Mouse (Mus musculus) megakaryocyte, embryonic 14.5 days (primary cell): Measurements from ENCODE around the gene Shoc2.

ENCODE experiments used
- FLI1 ChIP-seq: IDR thresholded peaks from 2 replicates; pipeline ENCODE4 v1.6.1; 2012; ENCODE audit warnings: low read length, inconsistent platforms, mixed read lengths
- GATA1 ChIP-seq: IDR thresholded peaks from 3 replicates; pipeline ENCODE4 v1.6.1; 2012; ENCODE audit warnings: mixed read lengths, low read length, inconsistent platforms, borderline replicate concordance

GRCm38 (mm10) chr19:53902739-53903487, 41.2 kb upstream of the Shoc2 start:
- TF ChIP-seq FLI1 = no peak
- no peak for TF ChIP-seq GATA1
